Mouse (Mus musculus) adrenal gland, adult 2 months (tissue): Measurements from ENCODE around the gene Tln2. TPM values are rescaled to one million over a fixed set of nuclear protein-coding genes. Genes with fewer than 3 reads are reported as not detected.
A peak's percentile ranks its signal among the peaks of the same experiment; 100 is the strongest.

Experiments
- DNase-seq: peaks from one replicate; pipeline ENCODE4 v3.0.0; 2021
- polyA plus RNA-seq: library from polyadenylated mRNA; depleted of rRNA; stranded (reverse); fragments of >200 nt; gene quantifications from 2 replicates; pipeline ENCODE4 v1.2.3, GENCODE M21; 2012
- total RNA-seq, 2 experiments: library from RNA; stranded (reverse); gene quantifications; 2 replicates each; pipeline ENCODE4 v1.2.3; 2021

Tln2 gene
- total and polyA plus RNA-seq, 3 experiments, result 12.8 to 24.7 (median 21.7) TPM

DNA sequence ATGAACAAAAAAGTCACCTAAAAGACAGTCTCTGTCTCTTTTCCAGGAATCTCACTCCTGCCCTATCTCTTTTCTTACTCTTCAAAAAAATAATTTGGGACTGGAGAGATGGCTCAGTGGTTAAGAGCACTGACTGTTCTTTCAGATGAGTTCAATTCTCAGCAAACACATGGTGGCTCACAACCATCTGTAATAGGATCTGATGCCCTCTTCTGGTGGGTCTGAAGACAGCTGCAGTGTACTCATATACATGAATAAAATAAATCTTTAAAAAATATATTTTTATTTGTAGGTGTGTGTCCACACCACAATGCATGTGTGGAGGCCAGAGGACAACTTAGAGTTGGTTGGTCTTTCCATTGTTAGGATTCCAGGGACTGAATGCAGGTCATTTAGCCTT is 286.1 kb downstream of the Tln2 start:
- DNase-seq, result no peak

DNA sequence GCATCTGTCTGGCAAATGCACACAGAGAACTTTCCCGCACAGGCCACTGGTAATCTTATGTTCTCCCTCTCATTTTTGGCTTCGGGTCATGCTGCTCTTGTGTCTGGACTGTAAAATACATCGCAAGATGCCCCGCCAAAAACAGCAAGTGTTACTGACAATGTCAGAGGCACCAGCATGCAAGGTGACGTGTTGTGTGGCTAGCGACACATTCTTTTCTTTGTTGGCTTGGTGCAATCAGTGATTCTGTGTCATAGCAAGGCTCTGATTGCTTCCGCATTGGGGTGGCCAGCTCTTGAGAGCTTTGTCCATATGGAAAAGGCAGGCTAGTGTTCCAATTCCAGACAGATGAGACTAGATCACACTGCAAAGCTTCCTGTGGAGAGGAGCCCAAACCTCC is 288.8 kb downstream of the Tln2 start:
- no peak for DNase-seq

DNA sequence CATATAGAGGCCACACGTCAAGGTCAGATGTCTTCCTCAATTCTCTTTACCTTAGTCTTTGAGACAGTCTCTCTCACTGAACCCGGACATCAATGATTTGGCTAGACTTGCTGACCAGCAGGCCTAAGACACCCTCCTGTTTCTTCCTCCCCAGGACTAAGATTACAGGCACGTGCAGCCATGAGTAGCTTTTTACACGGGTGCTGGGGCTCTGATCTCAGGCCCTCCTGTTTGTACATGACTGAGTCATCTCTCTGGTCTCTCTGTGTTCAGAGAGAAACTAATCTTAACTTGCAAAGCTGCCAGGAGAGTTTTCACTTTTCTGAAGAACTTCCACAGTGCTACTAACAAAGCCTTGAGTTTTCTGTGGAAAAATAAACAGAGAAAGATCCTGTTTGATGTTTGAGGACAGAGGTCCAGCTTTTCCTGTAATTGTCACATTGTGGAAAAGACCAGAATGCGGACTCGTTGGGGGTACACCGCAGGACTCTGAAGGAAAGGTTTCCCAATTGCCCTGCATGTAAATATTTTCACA is 289.4 kb downstream of the Tln2 start:
- DNase-seq, result no peak

DNA sequence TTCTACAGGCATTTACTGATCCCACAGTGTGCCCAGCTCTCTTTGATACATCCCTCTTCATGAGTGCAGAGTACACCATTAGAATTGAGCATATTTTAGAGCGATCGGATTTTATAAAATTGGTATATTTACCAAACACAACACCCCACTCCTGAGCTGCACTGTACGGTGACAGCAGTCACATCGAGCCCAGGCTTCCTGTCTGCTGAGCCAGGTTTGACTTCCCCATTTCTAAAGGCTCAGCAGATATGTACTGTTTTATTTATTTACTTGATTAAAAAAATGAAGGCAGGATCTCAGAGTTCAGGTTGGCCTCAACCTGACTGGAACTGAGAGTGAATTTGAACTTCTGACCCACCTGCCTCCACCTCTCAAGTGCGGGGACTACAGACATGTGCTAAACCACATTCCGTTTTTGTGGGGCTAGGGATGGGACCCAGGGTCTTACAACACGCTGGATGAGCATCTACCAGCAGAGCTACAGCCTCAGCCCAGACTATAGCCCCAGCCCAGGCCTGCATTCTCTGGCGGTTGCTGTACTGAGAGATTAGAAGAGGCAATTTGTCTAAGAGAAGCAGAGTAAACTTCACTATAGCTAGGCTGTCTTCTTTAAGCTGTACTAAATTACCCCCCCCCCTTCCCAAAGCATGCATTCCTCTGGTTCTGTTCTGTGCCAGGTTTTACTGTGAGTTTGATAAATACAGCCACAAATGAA is 292.1 kb downstream of the Tln2 start:
- DNase-seq, result no peak

DNA sequence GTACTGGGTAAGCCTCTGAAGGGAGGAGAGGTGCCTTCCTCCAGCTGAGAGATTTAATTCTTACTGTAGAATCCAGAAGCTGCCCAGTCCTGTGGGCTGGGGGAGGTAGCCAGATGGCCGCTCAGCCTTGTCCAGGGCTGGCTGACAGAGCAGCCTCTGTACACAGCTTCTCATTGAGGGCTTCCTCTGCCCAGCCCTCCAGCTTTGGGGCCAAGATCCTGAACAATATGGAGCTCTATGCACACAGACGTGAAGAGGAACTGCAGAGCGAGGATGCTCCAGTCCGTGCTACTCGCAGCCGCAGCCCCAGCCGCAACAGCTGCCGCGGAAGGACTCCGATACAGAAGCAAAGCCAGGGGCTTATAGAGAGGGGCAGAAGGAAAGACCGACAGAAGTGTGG is 294.0 kb downstream of the Tln2 start:
- DNase-seq, result no peak

DNA sequence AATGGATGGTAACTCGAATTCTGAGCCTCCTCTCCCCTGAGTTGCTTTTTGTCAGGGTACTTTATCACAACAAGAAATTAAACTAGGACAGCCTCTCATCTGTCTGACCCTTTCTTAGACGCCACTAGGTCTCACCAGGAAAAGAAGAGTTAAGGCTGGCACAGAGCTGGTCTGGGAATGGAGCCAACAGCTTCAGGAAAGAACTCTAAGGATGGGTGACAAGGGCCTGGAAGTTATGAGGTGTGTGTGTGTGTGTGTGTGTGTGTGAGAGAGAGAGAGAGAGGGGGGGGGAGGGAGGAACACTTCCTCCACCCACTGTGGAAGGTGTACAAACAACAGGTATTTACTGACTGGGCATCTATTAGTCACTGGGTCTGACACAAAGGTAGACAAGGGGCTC is 294.6 kb downstream of the Tln2 start:
- DNase-seq, result peak; percentile 30

DNA sequence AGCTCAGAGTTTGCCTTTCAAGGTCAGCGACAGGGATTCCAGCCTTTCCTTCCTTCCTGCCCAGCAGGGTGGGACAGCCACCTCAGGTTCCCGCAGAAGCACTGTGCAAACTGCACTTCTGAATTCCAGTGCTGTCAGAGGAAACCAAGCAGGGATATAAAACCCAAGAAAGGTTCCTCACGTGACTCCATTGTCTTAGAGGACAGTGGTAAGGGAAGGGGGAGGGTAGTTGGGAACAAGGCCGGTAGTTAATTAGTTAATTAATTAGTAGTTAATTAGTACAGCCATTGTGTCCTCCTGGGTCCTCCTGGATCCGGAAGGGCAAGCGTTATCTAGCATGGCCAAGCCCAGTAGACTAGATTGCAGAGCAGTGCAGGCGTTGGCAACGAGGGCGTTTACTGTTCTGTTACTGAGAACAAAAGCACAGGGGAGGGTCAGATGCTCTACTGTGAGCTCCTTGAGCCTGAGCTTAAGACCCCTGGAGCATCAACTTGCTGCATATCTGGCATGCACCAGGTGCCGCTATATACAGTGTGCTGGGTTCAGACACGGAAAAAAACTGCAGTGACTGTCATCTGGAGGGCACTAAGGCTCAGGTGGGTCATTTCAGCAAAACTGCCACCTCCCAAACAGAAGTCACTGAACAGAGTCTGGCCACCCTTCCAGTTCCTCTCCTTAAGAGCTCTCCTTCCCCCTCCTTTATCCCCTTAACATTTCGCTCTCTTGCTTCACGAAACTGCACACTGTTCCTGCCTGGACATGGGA is 298.5 kb downstream of the Tln2 start:
- no peak for DNase-seq

DNA sequence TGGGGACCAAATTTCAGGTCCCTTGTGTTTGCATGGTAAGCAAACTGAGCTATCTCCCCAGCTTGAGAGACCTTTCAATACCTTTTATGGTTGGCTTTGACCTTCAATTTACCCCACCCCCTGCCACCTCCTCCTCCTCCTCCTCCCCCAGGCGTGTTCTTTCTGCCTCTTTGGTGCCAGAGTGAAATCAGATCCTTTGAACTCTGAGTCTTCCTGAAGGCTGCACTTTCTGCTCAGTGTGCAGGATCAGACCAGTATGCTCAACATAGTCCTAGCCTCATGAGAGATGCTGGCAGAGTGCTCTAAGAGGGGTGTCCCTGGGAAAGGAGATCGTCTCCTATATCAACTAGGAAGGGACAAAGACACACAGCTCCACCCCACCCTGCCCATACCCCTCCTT is 309.4 kb downstream of the Tln2 start:
- DNase-seq, result no peak

DNA sequence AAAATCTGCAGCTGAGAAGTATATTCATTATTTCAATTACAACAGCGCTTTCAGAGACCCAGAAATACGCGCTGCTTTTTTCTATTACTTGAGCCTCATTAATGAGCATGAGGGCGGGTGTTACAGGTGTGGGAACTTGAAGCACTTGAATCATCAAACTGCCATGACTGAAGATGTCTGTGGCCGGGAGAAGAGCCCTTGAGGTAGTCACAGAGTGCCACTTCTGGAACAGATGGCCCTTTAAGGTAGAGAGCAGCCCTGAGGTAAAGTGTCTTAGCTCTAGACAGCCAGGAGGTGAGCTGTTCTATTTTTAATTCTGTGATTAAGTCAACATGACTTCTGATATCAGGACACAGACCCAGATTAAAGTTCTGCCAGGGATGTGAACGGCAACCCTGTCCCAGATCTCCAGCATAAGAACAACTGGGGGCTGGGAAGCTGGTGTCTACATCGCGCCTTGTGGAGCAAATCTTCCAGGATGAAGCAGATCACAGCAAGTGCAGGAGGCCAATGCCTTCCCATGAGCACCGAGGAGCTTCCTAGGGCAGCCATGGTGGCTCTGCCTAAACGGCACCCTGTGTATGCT is 312.0 kb downstream of the Tln2 start:
- DNase-seq, result no peak

DNA sequence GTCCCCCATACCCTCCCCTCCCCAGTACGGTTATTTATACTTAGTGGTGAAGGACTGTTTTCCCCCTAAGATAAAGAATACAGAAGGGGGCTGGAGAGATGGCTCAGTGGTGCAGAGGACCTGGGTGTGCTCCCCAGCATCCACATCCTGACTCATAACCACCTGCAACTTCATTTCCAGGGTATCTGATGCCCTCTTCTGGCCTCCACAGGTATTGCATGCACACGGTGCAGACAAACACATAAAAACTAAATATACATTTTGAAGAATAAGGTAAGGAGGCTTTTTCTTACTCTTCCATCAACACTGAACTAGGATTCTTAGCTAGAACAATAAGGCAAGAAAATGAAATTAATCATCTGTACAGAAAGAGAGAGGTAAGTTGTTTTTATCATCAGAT is 314.2 kb downstream of the Tln2 start:
- DNase-seq, result no peak

DNA sequence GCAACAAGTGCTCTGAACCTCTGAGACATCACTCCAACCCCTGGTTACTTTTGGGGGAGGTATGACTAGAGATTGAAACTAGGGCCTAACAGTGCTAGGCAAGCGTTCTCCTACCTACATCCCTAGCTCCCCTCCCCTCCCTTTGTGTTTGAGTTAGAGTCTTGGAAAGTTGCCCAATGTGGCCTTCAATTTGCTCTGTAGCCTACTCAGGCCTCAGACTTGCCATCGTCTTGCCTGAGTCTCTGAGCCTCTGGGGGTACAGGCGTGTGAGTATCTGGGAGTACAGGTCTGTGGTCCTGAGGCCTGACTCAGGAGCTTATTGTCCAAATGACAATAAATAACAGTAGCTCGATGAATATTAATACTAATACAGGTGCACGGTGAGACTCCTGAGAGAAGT is 317.8 kb downstream of the Tln2 start:
- DNase-seq, result no peak

DNA sequence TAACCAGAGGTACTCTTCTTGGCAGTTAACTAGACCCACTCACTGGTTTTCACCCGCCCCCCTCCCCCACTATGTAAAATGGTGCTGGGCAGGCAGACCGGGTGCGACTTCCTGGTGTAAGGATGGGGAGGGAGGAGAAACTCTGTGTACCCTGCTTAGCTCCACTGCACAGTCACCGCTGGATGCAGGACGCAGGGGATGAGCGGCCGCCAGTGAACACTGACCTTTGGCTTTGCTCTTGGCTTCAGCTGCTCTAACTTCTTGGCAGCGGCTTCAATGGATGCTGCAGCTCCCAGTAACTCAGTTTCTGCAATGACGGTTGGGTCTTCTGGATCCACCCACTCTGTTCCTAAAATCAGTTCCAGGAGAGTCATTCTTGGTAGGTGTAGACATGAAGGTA is 319.0 kb downstream of the Tln2 start:
- peak; percentile 73 for DNase-seq

DNA sequence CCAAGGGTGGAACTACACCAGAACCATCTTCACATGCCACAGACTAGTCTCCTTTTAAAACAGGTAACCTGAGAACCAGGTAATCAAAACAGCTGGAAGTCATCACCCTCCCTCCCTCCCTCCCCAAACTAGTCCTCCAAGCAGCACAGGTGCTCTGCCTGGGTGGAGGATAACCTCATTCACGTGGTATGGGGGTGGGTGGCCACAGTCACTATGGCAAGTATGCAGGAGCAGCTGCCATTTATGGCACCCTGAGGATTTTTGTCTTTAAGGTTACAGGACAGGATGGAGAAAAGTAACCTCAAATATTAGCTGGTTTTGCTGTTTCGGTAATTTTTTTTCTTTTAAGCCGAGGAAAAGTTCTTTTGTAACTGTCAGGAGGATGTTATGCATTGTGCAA is 322.5 kb downstream of the Tln2 start:
- DNase-seq, result no peak

DNA sequence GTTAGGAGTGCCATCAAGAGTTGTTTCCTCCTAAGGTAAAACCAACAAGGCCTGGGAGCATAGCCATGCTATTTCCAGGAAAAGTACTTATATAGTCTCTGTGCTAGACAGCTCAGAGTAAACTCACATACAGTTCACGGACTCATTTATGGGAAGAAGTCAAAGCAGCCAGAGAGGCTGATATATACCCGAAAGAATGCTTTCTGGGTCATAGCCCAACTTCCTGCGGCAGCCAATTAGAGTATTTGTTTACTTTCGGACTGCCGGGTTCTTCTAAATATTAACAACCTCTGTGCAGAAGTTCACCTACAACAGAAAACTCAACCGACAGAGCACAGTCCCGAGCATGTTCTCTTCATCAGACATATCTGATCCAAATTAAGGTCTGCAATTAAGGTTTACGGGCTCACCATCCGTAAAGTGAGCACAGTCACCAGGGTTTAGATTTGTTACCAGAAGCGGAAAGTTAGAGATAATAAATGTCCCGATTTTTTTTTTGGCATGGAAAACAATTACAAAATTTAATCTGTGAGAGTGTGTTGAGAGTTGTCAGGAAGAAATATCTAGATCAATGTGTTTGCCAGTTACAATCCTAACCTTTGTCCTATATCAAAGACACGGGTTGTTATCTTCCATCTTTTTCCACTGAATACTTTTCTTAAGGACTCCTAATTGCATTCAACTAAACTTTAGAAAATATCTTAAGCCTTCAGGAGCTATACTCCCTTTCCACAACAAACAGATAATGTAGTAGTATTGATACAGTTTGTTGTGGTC is 323.9 kb downstream of the Tln2 start:
- DNase-seq, result no peak

DNA sequence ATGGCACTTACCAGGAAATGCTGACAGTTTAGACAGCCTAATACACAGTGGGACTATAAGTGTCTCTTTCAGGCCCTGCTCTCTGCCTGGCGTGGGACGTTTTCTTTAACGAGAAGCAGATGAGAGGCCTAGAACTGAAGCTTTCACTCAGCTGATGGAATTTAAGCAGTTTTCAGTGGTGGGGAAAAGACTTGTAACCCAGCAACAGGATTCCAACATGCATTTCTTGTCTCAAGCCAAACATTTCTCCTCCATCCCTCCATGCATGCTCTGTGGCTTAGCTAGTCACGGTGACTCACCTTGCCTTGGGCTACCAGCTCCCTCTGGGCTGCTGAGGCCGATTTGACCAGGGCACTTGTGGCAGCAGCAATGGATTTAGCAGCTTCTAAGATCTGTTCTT is 330.5 kb downstream of the Tln2 start:
- no peak for DNase-seq

DNA sequence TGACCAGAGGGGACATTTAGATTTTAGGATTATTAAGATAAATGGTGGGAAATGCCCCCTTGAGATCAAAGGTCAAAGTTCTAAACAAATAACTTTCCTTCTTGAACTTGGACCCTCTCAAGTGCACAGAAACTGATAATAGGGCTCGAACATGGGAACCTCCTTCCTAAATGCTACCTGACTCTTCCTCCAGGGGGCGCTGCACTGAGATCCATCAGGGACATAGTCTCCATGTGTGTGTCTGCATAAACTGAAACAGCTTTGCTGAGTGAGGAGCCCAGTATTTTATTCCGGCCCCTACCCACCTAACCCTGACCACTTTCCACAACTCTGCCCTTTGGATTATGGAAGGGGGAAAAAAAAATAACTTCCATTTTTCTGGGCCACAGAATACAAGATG is 339.1 kb downstream of the Tln2 start:
- peak; percentile 18 for DNase-seq

DNA sequence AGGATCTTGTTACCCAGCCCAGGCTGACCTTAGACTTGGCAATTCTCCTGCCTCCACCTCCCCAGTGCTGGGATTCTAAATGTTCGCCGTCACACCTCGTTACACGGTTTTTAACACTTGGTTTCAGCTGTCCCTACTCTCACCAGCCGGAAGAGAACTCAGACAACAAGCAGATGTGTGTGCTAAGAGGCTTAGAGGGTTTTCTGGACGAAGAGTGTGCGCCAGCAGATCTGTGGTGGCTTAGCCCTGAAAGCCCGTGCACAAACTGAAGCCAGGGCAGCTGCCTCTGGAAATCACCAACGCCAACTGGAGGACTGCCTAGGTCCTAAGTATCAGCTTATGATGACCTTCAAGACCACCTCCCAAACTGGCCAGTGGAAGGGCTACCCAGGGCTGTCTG is 341.5 kb downstream of the Tln2 start:
- DNase-seq, result no peak

DNA sequence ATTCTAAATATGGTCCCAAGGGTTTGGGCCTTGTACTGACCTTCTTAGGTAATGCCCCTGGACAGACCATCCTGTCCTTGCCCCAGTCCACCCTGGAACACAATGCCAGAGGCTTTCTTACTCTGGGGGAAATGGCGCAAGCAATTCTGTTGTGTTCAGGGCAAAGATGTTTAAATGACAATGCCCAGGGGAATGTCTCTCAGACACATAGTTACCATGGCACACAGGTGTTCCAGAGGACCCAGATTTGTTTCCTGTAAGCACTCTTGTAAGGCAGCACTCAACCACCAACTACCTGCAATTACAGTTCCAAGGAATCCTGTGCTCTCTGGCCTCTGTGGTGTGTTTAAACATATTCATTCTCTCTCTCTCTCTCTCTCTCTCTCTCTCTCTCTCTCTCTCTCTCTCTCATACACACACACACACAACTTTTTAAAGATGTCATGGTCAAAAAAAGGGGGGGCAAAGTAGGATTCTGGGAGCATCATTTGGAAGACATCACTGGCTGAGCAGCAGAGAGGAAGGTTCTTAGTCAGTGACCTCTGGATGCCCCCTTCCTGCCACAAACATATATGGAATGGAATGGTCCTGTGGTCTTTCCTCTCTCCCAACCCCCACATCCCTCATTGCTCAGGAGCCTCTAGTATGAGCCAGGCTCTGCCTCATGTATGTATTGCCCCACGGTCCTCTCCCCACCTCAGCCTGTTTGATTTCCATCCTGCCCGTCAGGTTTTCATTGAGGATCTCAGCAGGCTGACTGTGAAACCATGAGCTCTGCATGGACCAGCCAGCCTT is 345.1 kb downstream of the Tln2 start:
- DNase-seq, result no peak

DNA sequence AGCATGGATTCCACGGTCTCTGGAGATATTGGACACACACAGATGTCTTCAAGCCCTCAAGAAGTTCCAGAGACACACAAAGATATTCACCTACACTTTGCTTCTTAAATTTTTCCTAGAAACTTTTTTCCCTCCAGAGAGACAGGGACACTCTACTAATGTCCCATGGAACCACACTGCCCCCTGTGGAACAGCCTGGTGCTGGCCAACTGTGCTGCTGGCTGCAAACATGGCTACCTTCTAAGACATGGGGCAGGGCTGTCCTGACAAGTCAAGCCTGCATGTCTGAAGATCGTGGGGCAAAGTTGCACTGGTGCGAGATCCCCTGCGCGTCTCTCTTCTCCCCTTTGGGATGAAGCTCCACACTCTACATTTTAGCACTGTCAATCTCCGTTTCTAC is 346.2 kb downstream of the Tln2 start:
- peak; percentile 84 for DNase-seq

DNA sequence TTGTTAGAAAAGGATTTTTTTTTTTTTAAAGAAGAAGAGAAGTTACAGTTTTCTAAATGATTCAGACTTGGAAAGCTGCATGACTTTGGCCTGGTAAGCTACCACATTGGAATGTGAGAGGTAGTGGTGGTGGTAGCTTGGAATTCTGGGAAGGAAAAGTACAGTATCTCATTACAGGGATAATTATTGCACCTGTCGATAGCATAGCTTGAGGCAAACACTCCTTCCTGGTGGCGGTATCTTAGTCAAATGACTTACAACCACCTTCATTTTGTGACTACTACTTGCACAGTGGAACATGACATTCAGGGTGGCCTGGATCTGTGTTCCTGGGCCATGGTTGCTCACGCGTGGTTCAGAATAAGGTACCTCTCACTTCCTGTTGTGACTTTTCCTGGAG is 348.3 kb downstream of the Tln2 start:
- DNase-seq, result no peak

DNA sequence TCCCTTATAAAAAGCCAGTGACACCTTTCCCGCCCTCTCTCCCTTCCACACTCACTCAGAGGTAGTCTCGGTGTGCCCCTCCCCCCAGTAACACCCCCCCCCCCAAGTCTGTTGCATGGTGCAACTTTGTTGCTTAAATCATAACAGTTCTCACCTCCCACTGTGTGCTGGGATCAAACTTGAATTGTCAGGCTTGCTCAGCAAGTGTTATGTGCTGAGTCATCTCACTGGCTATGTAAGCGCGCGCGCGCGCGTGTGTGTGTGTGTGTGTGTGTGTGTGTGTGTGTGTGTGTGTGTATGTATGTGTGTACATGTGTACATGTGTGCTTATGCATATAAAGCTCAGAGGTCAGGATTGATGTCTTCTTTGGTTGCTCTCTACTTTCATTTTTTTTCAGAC is 350.1 kb downstream of the Tln2 start:
- DNase-seq, result no peak

DNA sequence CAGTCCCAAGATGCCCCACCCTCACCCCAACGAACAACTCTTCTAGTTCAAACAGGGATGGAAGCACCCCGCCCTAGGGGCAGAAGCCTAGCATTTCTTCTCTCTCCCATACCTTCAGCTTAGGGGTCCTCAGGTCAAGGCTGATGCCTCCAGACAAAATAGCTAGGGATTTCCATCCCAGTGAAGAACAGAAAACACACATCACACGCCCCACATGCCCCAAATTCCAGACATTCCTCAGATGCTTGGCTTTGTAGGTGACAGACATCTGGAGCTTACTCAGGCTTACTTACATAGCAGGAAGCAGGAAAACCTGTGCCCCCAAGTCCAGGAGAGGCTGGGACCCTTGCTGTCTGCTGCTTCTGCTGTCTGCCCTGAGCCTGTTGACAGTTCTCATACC is 351.1 kb downstream of the Tln2 start:
- DNase-seq, result no peak
